Mouse (Mus musculus): ENCODE measurements at regions not wholly inside any gene's neighbourhood (a gene's known extent, or its start where the extent isn't known, plus 50 kb on each side); places are given as distances from the start of the nearest gene placed in this dataset.

- no peak for ATAC-seq (replicated peaks; ENCODE audit: insufficient number of reproducible peaks, low FRiP score, low TSS enrichment, poor library complexity, severe bottlenecking)
Measured at GRCm38 (mm10) chr8:10879049-10879847, 129.0 kb downstream of the Irs2 start.

GRCm38 (mm10) chr8:10878371-10878770 lies 129.9 kb downstream of the Irs2 start:
- no peak for ATAC-seq (replicated peaks; ENCODE audit: insufficient number of reproducible peaks, low FRiP score, low TSS enrichment, poor library complexity, severe bottlenecking)

DNA sequence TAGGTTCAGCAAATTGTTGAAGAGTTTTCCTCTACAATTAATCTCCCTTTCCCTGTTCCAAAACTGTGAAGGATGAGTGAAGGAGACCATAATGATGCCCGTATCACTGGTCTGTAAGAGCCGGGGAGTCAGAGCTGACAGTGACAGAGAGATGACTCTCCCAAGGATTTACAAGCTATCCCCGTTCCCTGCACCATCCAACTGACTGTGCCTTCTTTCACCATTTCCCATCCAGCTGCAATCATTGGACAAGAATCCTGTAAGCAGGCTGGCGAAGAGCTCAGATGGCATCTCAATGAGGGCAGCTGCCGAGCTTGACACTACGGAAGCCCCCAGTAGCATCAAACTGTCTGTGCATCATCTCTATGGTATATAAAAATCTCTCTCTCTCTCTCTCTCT lies 133.1 kb downstream of the Irs2 start:
- ATAC-seq (replicated peaks; ENCODE audit: insufficient number of reproducible peaks, low FRiP score, low TSS enrichment, poor library complexity, severe bottlenecking), result no peak

DNA sequence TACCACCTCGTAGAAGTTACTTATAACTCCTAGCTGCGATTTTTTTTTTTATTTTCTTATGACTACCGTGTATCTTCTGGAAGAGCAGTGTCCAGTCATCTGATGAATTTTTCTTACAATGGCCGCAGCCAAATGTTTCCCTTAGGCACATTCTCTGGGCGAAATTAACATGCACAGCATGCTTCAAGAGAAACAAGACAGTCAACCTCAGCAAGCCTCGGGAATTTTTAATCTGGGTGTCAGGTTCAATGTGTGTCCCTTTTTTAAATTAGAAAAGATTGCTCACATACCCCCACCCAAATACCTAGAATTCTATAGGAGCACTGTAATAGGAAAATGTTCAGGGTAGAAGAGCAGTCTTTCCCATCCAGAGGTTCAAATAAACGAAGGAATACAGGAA lies 136.8 kb downstream of the Irs2 start:
- no peak for ATAC-seq (replicated peaks; ENCODE audit: insufficient number of reproducible peaks, low FRiP score, low TSS enrichment, poor library complexity, severe bottlenecking)

- no peak for ATAC-seq (replicated peaks; ENCODE audit: insufficient number of reproducible peaks, low FRiP score, low TSS enrichment, poor library complexity, severe bottlenecking)
Measured at GRCm38 (mm10) chr8:10870423-10871055, 137.7 kb downstream of the Irs2 start.

DNA sequence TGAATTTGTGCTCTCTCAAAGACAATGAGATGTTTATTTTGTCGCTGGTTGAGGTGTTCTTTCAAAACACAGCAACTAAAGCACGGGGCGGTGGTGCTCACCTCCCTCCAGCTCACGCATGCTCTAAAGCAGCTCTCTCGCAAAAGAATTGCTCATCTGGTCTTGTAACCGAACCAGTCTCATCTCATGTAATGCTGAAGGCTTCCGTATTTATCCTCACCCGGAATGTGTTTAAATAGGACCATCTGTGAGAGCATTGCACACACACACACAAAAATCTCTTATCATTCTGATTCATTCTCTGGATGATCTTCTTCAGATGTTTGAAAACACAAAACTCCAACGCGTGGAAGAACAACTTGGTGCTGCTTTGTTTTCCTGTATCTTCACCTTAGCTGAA lies 138.4 kb downstream of the Irs2 start:
- ATAC-seq (replicated peaks; ENCODE audit: insufficient number of reproducible peaks, low FRiP score, low TSS enrichment, poor library complexity, severe bottlenecking), result no peak

DNA sequence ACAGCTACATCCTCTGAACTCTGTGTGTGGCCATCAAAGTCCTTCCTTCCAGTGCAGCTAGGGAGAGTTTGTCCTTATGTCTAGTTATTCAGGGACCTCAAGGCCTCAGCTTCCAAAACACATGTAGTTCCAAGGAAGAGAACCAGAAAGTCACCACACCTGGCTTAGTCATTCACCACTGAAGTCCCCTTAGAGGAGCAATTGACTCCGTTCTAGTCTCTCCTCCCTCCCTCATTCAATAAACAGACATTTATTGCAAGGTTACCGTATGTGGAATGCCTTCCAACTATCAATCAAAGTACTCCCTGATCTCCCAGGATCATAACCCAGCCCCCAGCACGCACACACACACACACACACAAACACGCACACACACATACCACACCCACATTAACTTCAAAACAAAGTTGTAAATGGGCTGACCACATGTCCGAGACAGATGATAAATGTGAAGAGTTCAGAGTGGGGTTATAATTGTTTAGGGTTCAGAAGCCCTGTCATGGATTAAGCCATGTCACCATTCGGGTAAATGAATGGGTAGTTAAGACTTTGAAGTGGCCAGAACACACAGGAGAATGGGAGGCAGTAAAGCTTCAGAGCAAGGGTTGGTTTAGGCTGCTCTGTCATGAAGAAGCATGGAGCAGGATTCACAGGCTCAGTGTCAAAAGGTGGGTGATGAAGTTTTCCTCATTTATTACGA lies 141.4 kb downstream of the Irs2 start:
- no peak for ATAC-seq (replicated peaks; ENCODE audit: insufficient number of reproducible peaks, low FRiP score, low TSS enrichment, poor library complexity, severe bottlenecking)

DNA sequence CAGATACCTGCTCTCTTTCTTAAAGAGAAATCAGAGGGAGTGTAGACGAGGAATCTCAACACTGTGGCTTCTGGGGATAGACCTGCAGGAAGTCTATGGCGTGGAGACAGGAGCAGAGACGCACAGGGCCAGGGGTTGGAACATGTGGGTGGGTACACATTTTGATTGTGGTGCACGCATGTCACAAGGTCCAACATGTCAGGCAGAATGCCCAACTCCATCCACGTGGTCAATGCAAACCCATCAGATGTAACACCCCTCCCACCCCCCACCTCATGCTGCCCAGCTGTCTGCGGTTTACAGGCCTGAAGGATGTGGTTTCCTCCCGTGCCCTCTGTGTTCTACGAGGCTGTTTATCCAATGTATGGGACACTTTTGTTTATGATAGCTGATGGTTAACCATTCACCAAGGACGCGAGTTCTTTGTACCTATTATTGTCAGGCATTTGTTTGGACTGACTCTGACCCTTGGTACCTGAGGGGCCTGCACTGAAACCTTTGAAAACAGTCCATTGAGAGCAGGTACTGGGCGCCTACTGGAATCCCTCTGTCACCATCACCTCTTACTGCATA lies 142.2 kb downstream of the Irs2 start:
- ATAC-seq (replicated peaks; ENCODE audit: insufficient number of reproducible peaks, low FRiP score, low TSS enrichment, poor library complexity, severe bottlenecking), result 0 out of 2 replicates have a peak, but pooled peaks have one; percentile 13

DNA sequence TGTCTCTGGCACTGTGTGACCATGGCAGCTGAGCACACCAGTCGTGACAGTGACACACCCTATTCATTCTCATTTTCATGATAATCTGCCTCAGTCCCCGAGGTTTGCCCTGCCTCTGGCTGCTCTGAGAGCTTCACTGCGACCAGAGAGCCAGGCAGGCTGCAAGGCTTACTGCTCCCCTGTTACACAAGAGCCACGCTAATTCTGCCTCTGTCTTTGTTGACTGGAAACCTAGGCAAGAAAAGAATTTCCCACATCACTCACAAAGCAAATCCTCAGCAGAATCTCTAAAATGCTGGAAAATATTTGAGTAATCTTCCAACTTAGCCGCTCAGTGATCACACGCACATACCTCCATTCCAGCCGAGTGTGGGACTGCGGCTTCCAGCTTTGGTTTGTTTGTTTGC lies 142.8 kb downstream of the Irs2 start:
- no peak for ATAC-seq (replicated peaks; ENCODE audit: insufficient number of reproducible peaks, low FRiP score, low TSS enrichment, poor library complexity, severe bottlenecking)

- no peak for ATAC-seq (replicated peaks; ENCODE audit: insufficient number of reproducible peaks, low FRiP score, low TSS enrichment, poor library complexity, severe bottlenecking)
Measured at GRCm38 (mm10) chr8:10862442-10862841, 145.8 kb downstream of the Irs2 start.

DNA sequence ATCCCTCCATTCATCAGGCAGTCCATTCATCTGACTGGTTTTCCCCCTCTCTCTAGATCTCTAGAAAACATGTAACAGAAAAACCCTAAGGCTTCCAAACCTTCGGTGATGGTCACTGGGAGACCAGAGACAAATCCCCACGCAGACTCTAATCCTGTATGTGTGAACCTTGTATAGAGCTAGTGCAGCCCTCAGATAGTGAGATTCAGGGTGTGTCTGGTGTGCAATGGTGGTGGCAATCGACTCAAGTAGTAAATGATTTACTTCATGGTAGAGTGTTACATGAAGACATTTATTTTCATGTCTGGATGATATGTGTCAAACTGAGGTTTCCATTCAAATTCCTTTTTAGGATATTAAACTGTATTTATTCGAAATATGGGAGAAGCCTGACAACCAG lies 147.4 kb downstream of the Irs2 start:
- no peak for ATAC-seq (replicated peaks; ENCODE audit: insufficient number of reproducible peaks, low FRiP score, low TSS enrichment, poor library complexity, severe bottlenecking)

DNA sequence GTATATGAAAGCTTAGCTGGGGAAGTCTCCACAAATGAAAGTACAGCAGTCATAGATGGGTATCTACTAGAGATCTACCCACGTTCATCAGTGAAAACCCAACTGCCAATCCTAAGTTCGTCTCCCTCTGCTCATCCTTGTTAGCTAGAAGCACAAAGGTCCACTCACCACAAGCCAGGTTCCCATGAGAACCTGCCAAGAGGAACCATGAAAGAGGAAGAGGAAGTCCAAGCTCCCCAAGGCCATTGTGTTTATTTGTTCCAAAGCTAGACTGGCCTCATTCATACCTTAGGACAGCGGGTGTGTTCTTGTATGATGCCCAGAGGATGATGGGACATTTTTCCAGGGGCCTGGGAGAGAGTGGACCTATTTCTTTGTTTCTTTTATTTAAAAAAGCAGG lies 150.4 kb downstream of the Irs2 start:
- ATAC-seq (replicated peaks; ENCODE audit: insufficient number of reproducible peaks, low FRiP score, low TSS enrichment, poor library complexity, severe bottlenecking), result peak; percentile 85

DNA sequence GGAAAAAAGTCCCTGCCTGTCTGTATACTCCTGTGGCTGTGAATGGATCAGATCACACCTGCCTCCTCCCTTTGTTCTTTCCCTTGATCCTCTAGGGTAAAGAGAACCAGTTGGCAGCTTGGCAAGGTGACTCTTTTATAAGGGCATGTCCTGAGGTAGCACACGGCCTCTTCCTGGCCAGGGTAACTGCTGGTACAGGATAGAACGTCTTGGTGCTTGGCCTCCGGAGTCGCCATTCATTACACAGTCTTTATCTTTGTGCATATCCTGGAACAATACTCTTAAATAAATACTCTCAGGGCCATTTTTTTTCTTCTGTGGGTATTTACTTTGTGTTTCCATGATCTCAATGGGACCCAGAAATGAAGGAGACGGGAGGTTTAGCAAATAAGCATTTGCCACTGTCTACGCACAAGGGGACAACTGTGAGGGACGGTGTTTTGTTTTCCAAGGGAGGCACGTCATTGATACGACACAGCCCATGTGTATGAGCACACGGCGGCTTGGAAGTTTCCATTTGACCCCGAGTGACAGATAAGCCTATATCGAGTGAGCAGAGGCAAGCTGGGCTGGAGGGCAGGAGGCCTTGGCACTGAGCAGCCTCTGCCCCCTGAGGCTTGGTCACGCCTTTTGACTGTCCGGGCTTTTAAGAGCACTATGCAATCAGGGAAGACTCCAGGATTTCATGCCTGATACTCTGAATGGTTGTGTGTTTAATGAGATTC lies 151.1 kb downstream of the Irs2 start:
- no peak for ATAC-seq (replicated peaks; ENCODE audit: insufficient number of reproducible peaks, low FRiP score, low TSS enrichment, poor library complexity, severe bottlenecking)

- ATAC-seq (replicated peaks; ENCODE audit: insufficient number of reproducible peaks, low FRiP score, low TSS enrichment, poor library complexity, severe bottlenecking), result no peak
Measured at GRCm38 (mm10) chr8:10855696-10856095, 152.6 kb downstream of the Irs2 start.

- no peak for ATAC-seq (replicated peaks; ENCODE audit: insufficient number of reproducible peaks, low FRiP score, low TSS enrichment, poor library complexity, severe bottlenecking)
Measured at GRCm38 (mm10) chr8:10855131-10855530, 153.1 kb downstream of the Irs2 start.

DNA sequence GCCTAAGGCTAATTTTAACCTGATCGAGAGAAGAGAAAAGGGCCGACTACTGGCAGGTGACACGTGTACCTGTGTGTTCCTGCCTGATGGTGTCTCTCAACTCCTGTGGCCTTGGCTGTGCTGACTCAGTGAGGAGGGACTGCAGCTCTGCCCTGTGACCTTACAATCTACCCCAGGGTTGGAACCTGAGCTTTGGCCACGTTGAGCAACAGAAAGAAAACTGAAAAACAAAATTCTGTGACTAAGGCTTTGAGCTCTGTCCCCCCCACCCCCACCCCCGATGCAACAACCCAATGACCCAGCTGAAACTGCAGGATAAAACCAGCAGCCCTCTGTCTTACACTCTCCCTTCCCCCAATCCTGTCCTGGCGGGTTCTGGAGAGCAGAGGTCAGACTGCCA lies 153.7 kb downstream of the Irs2 start:
- ATAC-seq (replicated peaks; ENCODE audit: insufficient number of reproducible peaks, low FRiP score, low TSS enrichment, poor library complexity, severe bottlenecking), result no peak

- no peak for ATAC-seq (replicated peaks; ENCODE audit: insufficient number of reproducible peaks, low FRiP score, low TSS enrichment, poor library complexity, severe bottlenecking)
Measured at GRCm38 (mm10) chr8:10853901-10854300, 154.4 kb downstream of the Irs2 start.

- ATAC-seq (replicated peaks; ENCODE audit: insufficient number of reproducible peaks, low FRiP score, low TSS enrichment, poor library complexity, severe bottlenecking), result no peak
Measured at GRCm38 (mm10) chr8:10849916-10850315, 158.3 kb downstream of the Irs2 start.

GRCm38 (mm10) chr8:10845607-10846006 lies 162.7 kb downstream of the Irs2 start:
- no peak for ATAC-seq (replicated peaks; ENCODE audit: insufficient number of reproducible peaks, low FRiP score, low TSS enrichment, poor library complexity, severe bottlenecking)
